Mouse (Mus musculus): ENCODE data around the gene Rtn4r.

Rtn4r gene

DNA sequence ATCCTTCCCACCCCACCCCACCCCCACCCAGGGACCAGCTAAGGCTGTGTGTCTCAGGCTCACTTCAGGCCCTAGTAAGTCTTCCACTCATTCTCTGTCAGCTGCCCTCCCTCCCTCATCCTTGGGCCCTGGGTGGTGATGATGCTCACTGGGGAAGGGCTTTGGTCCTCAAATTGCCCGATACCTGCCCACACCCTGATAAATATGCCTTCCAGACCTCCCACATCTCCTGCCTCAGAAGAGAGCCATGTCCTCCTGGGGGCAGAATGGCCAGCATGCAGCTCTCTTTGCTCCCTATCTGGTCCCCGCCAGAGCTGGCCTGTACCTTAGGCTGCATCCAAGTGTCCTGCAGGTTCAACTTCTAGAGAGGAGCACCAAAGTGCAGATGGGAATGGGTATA, 2.3 kb upstream of the Rtn4r start:
- no peak for DNase-seq (ENCODE audit: low spot score)

DNA sequence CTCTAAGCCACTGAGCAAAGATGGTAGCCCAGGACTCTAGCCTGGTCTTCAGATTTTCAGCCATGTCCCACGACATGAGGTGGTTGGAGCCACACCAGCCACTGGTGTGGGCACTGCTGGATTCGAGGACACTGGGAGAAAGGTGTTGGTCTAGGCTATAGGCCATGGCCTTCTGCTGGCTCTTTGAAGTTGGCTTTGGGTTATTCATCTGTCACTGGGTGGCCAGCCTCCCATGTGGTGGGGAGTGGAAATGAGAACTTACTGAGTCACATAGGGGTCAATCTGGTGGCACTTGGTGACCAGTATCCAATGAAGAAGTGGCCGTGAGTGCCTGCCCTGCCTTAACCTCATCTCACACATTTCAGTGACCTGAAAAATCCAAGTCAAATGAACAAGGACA, 1.2 kb upstream of the Rtn4r start:
- no peak for DNase-seq (ENCODE audit: low spot score)

DNA sequence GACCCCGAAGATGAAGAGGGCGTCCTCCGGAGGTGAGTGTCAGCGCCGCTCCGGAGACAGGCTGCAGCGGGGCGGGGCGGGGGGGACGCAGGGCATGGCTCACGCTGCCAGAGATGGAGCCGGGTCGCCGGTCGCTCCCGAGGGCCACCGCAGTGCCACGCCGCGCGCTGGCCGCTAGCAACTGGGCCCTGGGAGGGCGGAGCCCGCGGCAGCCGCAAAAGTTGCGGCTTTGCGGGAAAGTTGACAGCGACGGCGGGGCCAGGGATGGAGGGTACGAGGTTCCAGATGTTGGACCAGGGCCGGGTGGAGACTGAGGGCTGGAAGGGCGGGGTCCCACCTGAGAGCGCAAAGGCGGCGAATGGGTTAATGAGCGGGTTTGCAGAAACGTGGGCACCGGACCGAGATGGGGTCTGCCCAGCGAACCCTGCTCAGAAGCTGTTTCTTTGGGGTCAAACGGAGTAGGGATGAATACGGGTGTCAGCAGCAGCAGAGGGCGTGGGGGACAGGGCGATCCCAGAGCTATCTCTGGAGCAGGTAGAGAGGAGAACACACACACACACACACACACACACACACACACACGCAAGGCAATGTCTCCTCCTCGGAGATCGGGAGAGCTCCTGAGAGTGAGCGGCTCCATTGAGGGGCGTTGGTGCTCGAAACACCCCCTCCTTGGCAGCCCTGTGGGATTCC, 575 bp downstream of the Rtn4r start:
- no peak for DNase-seq (ENCODE audit: low spot score)

DNA sequence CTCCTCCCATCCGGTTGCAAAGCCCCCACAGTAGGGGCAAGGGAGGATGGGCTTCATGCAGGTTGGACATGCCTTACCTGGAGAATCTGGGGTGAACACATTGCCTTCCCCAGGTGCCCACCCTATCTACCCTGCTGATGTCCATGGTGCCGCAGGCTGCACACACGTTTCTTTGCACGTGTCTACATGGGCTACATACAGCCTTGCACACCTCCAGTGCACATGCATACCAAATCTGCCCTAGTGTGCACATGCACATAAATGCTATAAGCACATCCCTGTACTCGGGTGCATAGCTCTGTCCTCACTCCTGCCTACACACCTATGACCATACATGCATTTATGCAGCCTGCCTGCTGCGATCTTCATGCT, 1.1 kb downstream of the Rtn4r start:
- DNase-seq (ENCODE audit: low spot score) = no peak

DNA sequence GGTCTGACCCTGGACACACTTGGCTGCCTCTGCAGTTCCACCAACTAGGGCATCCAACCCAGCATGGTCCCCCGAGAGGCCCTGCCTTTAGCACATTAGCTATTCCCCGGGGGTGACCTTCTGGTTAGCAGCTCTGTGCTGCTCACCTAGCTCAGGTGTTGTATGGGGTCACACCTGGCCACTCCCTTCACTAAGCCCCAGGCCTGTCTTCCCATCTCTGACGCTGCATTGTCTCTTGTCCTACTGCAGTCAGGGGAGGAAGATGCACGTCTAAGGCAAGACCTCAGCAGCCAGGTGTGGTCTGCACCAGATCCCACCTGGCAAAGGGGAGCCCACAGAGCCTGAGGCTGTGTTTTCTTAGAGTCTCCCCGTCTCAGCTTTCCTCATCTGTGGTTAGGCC, 2.0 kb downstream of the Rtn4r start:
- DNase-seq (ENCODE audit: low spot score) = no peak

DNA sequence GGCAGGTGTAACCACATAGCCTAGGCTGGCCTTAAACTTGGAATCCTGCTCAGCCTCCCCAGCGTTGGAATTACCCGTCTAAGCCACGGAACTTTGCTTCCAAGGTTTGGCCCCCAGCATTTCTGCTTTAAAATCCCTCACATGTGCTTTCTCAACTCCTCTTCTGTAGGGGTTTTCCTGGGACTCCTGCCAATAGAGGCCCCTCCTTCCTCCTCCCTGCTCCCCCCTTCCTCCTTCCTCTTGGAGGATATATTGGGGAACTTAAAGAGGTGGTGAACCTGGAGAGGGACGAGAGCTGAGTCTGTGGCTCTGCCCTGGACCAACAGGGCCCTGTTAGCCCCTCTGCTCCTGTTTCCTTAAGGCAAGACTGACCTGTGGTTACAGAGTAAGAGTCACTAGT, 2.8 kb downstream of the Rtn4r start:
- DNase-seq (ENCODE audit: low spot score) = no peak

DNA sequence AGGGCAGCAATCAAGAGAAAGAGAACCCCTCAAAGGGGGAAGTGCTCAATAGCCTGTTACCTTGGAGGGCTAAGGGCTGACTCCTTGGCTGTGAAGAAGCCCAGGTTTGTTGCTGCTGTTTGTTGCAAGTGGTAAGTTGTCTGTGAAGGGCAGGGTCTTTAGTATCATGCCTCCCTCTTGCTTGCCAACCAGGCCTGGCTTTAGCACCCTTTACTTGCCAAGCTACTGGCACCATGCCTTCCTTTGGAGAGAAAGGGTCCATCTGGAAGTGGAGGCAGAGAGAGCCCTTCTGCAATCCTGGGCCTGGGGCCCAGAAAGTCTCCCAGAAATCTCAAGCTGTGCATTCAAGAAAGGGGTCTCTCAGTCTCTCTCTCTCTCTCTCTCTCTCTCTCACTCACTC, 3.3 kb downstream of the Rtn4r start:
- DNase-seq (ENCODE audit: low spot score) = no peak

DNA sequence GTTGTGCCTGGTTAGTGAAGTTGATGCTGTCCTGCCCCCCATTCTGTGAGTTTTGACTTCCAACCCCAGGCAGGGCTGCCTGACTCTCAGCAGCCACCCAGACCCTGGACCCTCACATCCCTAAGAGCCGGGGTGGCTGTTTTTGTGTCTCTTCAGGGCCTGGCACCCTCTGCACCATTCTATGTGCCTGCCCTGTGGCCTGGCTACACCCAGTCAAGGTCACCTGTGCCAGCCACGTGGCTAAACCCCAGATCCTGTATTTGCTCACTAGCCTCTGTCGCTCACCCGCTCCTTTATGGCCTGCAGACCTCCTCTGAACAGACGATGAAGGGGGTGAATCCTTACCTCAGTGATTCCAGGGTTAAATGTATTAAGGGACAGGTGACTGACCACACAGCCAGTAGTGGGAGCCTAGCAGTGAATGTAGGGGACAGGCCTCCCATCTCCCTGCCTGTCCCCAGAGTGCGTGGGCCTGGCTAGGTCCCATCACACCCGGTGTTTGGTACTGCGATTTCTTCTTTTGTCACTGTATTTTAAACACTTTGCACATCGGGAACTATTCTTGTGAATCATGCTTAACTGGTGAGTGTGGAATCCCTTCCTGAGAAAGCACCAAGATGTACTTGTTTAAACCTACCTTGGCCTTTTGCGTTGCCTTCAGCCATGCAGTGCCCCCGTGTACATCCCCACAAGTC, 4.0 kb downstream of the Rtn4r start:
- DNase-seq (ENCODE audit: low spot score) = no peak

DNA sequence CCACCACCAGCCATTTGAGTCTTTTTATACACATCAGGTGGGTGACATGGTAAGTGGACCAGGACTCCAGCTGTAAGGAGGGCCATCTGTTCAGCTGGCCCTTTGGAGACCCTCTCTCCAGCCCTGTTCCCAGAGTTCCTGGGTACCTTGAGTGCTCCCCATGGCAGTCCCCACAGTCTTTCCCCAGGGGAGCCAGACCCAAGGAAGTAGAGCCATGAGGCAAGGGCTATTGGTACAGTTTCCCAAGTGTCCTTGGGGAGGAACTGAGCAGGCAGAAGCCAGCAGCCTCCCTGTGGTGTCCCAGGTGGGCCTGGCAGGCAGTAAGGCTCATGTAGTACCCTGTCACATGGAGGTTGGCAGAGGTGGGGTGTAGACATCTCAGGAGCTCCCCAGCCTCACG, 4.6 kb downstream of the Rtn4r start:
- no peak for DNase-seq (ENCODE audit: low spot score)

DNA sequence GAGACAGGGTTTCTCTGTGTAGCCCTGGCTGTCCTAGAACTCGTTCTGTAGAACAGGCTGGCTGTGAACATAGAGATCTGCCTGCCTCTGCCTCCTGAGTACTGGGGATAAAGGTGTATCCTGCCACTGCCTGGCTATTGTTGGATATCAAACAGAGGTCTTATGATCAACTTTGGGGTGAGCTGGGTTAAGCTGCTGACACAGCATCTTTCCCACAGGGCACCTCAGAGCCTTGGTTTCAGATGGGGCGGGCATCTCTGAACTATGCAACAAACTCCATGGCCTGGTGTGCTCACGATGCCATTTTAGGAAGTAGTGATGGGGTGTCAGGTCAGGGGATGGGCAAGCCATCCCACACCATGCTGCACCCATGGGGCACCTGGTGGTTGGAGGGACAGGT, 5.1 kb downstream of the Rtn4r start:
- no peak for DNase-seq (ENCODE audit: low spot score)

DNA sequence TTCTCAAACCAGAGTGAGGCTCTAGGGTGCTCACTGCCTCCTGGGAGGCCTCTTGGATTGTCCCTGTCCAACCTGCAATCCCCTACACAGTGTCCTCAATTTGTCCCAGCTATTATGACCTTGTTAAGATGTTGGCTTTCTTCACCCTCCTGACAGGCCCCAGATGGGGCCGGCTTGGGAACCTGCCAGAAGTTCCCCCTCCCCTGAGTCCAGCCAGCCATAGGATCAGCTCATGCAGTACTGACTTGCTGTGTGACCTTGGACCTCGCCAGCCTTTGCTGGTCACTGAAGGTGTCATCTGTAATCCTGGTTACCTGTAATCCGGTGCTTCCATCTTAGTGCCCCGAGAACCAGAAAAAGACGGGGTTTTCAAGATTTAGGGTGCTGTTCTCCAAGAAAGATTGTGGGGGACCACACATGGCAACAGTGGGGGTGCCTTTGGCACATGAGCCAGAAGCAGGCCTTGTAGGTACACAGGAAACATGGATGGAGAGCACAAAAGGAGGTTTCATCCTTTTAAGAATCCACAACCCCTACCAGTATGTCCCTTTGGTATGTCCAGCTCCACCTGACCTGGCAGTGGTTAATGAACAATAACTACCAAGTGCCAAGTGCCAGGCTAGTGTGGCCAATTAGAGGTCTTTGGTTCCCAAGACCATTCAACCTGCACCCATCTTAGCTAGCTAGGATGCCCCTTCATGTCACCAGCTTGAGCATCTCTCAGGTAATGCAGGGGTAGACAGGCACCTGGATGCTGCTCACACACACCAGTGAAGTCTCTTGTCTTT, 5.9 kb downstream of the Rtn4r start:
- DNase-seq (ENCODE audit: low spot score) = no peak

DNA sequence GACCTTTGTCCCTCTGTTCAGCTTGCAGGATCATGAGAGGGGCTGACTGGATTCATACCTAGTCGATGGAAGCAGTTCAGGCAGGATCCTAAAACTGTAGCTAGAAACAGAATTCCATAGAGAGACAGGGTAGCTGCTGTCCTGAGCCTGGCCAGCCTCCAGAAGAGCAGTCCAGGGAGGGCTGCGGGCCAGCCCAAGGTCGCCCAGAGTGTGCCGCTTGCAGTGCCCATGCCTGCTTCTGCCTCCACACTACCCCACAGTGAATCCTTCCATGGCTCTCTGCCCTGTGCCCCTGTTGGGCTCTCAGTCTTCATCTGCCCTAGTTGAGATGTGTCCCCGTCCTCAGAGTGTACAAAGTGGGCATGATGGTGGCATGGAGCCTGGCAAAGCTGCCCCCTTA, 7.8 kb downstream of the Rtn4r start:
- DNase-seq (ENCODE audit: low spot score) = peak; percentile 70

DNA sequence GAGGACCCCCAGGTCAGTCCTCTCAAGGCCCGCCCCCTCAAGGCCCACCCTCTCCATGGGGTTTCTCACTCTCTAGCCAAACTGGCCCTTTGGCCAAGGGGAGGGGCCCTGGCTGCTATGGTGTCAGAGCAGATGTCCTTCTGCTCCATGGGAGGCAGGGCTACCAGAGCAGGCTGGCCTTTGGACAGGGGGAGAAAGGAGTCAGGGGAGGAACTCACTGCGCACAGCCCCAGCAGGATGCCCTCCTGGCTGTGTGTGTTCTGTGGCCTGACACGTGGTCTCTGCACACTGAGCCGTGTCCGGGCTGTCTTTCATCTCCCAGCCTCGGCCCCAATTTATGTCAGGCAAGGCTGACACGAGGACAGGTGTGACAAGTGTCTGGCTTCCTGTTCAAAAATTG, 8.6 kb downstream of the Rtn4r start:
- no peak for DNase-seq (ENCODE audit: low spot score)

DNA sequence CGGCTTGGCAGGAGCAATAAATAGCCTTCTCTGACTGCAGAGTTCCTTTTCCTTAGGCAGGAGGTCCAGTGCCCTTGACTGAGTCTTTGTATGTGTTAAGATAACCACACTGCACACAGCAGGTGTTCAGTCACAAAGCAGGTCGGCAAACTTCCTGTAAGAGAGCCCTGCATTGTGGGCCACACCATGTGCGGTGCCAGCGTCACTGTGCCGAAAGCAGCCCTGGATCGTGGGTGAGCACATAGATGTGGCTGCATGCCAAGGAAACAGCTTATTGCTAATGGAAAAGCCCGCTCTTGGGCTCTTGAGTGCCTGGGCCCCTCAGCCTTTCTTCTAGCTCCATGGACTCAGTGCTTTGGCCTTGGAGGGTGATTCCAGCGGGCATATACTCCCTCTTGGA, 16.8 kb downstream of the Rtn4r start:
- no peak for DNase-seq (ENCODE audit: low spot score)

DNA sequence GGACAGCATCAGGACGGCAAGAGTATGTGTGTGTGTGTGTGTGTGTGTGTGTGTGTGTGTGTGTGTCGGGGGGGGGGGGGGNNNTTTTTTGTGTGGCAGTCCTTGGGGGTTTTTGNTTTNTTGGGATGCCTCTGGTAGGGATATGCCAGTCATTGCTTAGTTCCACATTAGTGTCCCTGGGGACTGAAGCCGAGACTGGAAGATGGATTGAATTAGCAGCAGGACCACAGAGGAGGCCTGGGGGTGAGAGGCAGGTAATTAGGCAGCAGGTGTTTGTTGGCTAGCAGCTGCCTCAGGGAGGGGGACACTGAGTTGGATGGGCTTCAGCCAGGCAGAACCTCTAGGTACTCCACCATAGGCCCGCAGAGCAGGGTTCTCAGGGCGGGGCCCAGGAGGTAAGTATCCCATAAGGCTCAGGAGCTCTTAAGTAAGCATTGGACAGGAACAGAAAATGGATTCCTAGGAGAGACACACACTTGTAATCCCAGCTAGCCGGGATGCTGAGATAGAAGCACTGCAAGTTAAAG, 18.0 kb downstream of the Rtn4r start:
- DNase-seq (ENCODE audit: low spot score) = no peak

DNA sequence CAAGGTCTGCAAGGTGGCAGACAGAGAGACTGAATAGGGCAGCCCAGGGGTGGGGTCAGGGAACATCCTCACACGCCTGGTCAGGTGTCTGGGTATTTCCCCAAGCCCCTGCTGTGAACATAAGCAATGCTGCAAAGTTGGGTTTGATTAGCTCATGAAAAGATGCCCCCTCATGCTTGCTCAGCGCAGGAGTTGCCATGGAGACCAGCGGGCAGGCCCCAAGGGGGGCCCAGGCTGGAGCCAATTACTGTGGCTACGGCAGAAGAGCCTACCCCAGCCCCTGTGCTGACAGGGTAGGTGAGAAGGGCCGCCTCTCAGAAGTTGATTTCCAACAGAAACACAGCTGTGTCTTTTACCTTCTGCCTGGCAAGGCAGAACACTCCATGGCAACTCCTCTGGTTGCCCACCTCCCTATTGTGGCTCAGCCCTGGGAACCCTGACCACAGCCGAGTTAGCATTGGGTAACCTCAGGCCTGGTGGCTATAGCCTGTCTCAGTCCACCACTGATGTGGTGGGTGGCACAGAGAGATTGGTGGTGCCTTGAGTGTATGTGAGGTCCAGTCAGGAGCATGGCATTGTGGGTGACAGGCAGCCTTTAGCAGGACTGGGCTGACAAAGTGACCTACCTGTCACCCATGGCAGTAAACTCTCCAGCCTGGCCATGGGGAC, 20.9 kb downstream of the Rtn4r start:
- no peak for DNase-seq (ENCODE audit: low spot score)

DNA sequence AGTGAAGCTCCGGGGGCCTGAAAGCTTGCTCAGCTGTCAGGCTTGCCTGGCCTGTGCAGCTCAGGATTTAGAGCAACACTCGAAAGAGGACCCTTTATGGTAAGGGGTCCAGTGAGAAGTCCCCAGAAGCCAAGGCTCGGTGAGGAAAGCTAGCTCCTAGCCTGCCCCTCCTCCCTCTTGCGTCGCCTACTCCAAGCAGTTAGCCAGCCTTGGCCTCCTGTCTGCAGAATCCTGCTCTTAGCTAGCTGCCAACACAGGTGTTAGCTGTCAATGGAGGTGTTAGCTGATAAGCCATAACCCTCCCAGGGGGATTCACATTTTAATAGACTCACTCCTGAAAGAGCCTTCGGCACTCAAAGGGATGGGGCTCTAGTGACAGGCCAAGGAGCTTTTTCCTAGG, 21.8 kb downstream of the Rtn4r start:
- DNase-seq (ENCODE audit: low spot score) = no peak

DNA sequence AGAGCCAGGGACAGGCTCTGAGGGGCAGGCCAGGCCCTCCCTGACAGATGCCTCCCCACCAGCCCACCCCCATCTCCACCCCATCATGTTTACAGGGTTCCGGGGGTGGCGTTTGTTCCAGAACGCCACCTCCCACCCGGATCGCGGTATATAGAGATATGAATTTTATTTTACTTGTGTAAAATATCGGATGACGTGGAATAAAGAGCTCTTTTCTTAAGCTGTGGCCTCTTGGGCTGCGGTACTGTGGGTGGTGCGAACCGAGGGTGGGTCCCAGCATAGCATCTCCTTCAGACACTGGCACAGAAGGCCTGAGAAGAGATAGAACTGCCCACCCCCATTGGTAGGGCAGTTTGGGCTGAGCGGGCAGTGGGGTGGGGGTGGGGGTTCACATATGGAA, 24.7 kb downstream of the Rtn4r start:
- no peak for DNase-seq (ENCODE audit: low spot score)

DNA sequence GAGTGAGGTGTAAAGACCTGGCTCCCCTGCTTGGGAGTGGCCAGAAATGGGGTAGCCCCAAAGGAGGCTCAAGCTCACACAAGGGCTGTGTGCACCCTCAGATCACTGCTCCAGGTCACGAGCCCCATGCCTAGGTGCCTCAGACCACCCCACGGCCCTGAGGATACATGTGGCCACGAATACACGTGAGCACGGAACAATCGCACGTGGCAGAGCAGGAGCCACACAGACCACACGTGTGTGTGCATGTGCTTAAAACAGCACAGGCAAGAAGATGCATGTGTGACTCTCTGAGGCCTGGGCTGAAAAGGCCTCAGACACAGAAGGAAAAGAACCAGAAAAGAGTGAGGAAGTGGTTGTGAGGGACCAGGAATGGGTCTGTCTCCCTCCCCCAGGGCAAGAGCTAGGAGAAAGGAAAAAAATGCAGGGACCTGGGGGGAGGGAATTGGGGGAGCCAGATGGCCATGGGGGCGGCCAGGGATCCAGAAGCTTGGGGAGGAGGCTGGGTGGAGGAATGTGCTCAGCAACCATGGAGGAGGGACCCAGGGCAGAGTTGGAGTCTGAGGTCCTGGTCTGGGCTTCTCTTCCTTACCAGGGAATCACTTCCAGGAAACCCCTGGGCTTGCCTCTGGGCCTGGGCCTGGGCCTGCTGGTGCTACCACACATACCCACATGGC, 25.5 kb downstream of the Rtn4r start:
- no peak for DNase-seq (ENCODE audit: low spot score)

DNA sequence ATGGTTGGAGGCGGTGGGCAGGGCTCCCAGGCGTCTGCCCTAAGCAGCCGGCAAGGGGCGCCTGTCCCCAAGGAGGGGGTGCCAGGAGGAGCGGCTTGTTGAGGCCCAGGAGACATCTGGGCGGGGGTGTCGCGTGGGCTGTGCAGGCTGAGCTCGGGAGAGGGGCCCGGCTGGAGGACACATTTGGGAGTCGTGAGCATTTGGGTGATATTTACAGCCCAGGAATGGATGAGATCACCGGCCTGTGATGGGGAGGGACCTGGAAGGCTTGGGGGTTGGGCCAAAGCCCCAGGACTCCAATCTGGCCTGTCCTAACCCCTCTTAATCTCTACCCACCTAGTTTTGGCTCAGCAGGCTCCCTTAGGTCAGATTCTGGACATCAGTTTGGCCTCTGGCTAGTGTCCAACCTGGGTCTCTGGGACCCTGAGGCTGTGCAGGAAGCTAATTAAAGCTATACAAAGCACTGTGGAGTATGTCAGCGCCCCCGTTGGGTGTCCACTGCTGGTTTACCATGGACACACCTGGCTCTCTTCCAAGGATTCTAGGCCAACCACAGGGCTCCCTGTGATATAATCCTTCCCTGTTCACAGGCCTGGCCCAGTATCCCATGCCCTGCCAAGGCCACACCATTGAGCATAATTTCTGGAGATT, 27.2 kb downstream of the Rtn4r start:
- no peak for DNase-seq (ENCODE audit: low spot score)

DNA sequence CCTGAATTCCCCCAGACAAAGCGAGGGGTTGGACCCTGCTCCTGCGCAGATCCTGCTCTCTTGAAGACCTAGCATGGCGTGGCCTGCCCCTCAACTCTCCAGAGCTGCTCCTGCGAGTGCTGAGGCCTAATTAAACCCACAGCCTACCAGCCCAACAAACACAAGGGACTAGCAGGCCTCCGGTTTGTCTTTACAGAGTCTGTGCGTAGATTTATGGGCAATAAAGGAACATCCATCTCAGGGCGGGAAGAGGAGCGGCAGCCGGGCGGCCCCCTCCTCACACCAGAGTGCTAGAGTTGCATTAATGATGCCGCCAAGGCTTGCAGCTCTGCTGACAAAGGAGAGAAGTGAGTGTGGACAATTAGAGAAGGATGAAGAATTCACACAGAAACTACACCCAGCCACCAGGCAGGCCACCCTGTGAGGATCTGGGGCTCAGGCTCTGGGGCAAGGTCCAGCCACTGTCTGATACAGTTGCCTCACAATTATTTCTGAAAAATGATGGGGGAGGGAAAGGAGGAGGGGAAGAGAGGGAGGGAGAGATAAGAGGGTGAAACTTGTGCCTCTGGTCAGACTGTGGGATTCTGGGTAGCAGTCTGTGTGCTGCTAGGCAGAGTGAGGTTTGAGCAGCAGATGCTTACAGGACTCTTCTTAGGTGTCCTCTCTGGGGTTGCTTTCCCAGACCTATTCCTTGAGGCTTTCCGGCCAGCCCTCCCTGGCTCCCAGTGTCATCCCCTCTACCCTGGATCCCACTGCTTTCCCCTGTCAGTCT, 29.3 kb downstream of the Rtn4r start:
- DNase-seq (ENCODE audit: low spot score) = no peak
